Mouse (Mus musculus): ENCODE data around the gene Dtnbp1.

- TF ChIP-seq CTCF (conservative IDR thresholded peaks at IDR 0.05; ENCODE audit: low read length) (no peak), POU5F1 (IDR thresholded peaks at IDR 0.05; ENCODE audit: borderline replicate concordance, low read length) (no peak), NANOG (IDR thresholded peaks at IDR 0.05; ENCODE audit: borderline replicate concordance, low read length) (no peak)
Measured at GRCm38 (mm10) chr13:45001911-45002615, at the start of gene Dtnbp1.

All from E14TG2a.4 (cell line).